Mouse (Mus musculus): ENCODE data around the gene Ube2i. TPM values are rescaled to one million over a fixed set of nuclear protein-coding genes. Genes with fewer than 3 reads are reported as not detected.

The Ube2i gene
- polyA plus RNA-seq (2012; rRNA removed) = 226 and 232 TPM in 2 replicates

- H3K27me3 ChIP-seq (ENCODE audit: control insufficient read depth, insufficient read depth, low read length) = no peaks in the 10 kb centered on the region
- peak within 1 kb of the TSS; percentile 96 for H3K4me3 ChIP-seq (ENCODE audit: control insufficient read depth, low read depth, low read length)
- H3K4me1 ChIP-seq (ENCODE audit: control insufficient read depth, insufficient read depth, low read length) = peaks cover 7% of the 10 kb centered on the region
- H3K27ac ChIP-seq (ENCODE audit: control insufficient read depth, insufficient read depth, low read depth, low read length) = peak within 1 kb of the TSS; percentile 95
- H3K36me3 ChIP-seq (ENCODE audit: control insufficient read depth, insufficient read depth, low read length) = no peaks in the 10 kb centered on the region
- no peak for TF ChIP-seq CTCF (IDR thresholded peaks at IDR 0.05; ENCODE audit: control insufficient read depth, insufficient read depth, insufficient replicate concordance, low read depth, low read length)
- no peak for TF ChIP-seq POLR2A (IDR thresholded peaks at IDR 0.05; ENCODE audit: control insufficient read depth, low read depth, low read length)
Measured at GRCm38 (mm10) chr17:25274571-25275346, at the start of gene Ube2i. TSS of gene Ube2i (minus strand) at chr17:25274622.

- H3K4me1 ChIP-seq (ENCODE audit: control insufficient read depth, insufficient read depth, low read length) = no peaks in the 10 kb centered on the region
- H3K4me3 ChIP-seq (ENCODE audit: control insufficient read depth, low read depth, low read length) = no peak overlapping the region
- no peaks in the 10 kb centered on the region for H3K36me3 ChIP-seq (ENCODE audit: control insufficient read depth, insufficient read depth, low read length)
- no peak for TF ChIP-seq POLR2A (IDR thresholded peaks at IDR 0.05; ENCODE audit: control insufficient read depth, low read depth, low read length)
- no peak for TF ChIP-seq CTCF (IDR thresholded peaks at IDR 0.05; ENCODE audit: control insufficient read depth, insufficient read depth, insufficient replicate concordance, low read depth, low read length)
- no peak overlapping the region for H3K27ac ChIP-seq (ENCODE audit: control insufficient read depth, insufficient read depth, low read depth, low read length)
- no peaks in the 10 kb centered on the region for H3K27me3 ChIP-seq (ENCODE audit: control insufficient read depth, insufficient read depth, low read length)
Measured at GRCm38 (mm10) chr17:25322930-25323329, 48.5 kb upstream of the Ube2i start.

- no peaks in the 10 kb centered on the region for H3K36me3 ChIP-seq (ENCODE audit: control insufficient read depth, insufficient read depth, low read length)
- H3K27ac ChIP-seq (ENCODE audit: control insufficient read depth, insufficient read depth, low read depth, low read length) = no peak overlapping the region
- TF ChIP-seq POLR2A (IDR thresholded peaks at IDR 0.05; ENCODE audit: control insufficient read depth, low read depth, low read length) (no peak), CTCF (IDR thresholded peaks at IDR 0.05; ENCODE audit: control insufficient read depth, insufficient read depth, insufficient replicate concordance, low read depth, low read length) (no peak)
- H3K27me3 ChIP-seq (ENCODE audit: control insufficient read depth, insufficient read depth, low read length) = no peaks in the 10 kb centered on the region
- no peak overlapping the region for H3K4me3 ChIP-seq (ENCODE audit: control insufficient read depth, low read depth, low read length)
- H3K4me1 ChIP-seq (ENCODE audit: control insufficient read depth, insufficient read depth, low read length) = no peaks in the 10 kb centered on the region
Measured at GRCm38 (mm10) chr17:25320819-25321218, 46.4 kb upstream of the Ube2i start.

GRCm38 (mm10) chr17:25318354-25318753, 43.9 kb upstream of the Ube2i start, which contains the start of gene Prss29:
TSS of gene Prss29 (plus strand) at chr17:25318654.
- Histone ChIP-seq H3K4me3 (ENCODE audit: control insufficient read depth, low read depth, low read length) (no peak within 1 kb of the TSS), H3K27me3 (ENCODE audit: control insufficient read depth, insufficient read depth, low read length) (no peaks in the 10 kb centered on the region), H3K36me3 (ENCODE audit: control insufficient read depth, insufficient read depth, low read length) (no peaks in the 10 kb centered on the region), H3K4me1 (ENCODE audit: control insufficient read depth, insufficient read depth, low read length) (no peaks in the 10 kb centered on the region), H3K27ac (ENCODE audit: control insufficient read depth, insufficient read depth, low read depth, low read length) (no peak within 1 kb of the TSS)
- TF ChIP-seq POLR2A (IDR thresholded peaks at IDR 0.05; ENCODE audit: control insufficient read depth, low read depth, low read length) (no peak), CTCF (IDR thresholded peaks at IDR 0.05; ENCODE audit: control insufficient read depth, insufficient read depth, insufficient replicate concordance, low read depth, low read length) (no peak)

DNA sequence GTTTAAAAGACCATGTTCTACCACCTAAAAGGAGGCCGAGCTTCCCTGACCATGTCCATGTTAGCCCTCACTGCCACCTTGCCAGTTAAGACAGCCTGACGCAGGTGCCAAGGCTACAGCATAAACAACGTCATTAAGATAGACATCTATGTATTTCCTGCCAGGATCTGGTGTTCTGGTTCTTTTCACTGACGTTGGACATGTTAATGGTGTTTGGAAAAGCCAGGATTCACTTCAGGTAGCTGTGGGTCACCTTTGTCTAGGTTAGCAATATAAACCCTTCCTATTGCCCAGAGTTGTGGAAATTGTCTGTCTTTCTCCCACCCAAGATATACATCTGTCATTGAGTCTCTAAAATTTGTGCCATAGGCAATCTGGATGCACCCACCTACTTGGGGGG, 33.9 kb upstream of the Ube2i start, which contains the start of gene Prss28:
Gene Prss28, plus strand, starts transcription at position 301 of the 400 bp plus-strand sequence.
- Histone ChIP-seq H3K27ac (ENCODE audit: control insufficient read depth, insufficient read depth, low read depth, low read length) (no peak within 1 kb of the TSS), H3K27me3 (ENCODE audit: control insufficient read depth, insufficient read depth, low read length) (no peaks in the 10 kb centered on the region), H3K4me3 (ENCODE audit: control insufficient read depth, low read depth, low read length) (no peak within 1 kb of the TSS), H3K36me3 (ENCODE audit: control insufficient read depth, insufficient read depth, low read length) (no peaks in the 10 kb centered on the region), H3K4me1 (ENCODE audit: control insufficient read depth, insufficient read depth, low read length) (no peaks in the 10 kb centered on the region)
- TF ChIP-seq CTCF (IDR thresholded peaks at IDR 0.05; ENCODE audit: control insufficient read depth, insufficient read depth, insufficient replicate concordance, low read depth, low read length) = no peak
- no peak for TF ChIP-seq POLR2A (IDR thresholded peaks at IDR 0.05; ENCODE audit: control insufficient read depth, low read depth, low read length)

DNA sequence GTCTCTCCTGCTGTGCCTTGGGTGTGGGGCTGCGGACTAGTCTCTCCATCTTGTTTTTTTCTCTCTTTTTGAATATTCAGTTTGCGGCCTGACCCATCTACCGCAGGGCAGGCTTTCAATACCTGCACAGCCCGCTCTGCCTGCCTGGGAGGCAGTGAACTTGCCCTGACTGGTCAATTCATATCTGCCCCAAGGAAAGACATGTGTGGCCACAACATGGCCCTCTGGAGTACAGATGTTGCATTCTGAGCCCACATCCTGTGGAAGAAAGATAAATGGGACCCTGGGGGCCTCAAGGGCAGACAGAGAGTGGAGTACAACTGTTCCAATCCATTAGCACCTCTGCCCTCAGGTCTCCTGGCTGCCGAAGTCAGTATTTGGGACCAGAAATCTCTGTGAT, 23.7 kb upstream of the Ube2i start, which contains the start of gene Prss34:
Gene Prss34, plus strand, starts transcription at position 301 of the 400 bp plus-strand sequence.
- no peak for TF ChIP-seq CTCF (IDR thresholded peaks at IDR 0.05; ENCODE audit: control insufficient read depth, insufficient read depth, insufficient replicate concordance, low read depth, low read length)
- no peak for TF ChIP-seq POLR2A (IDR thresholded peaks at IDR 0.05; ENCODE audit: control insufficient read depth, low read depth, low read length)
- Histone ChIP-seq H3K4me3 (ENCODE audit: control insufficient read depth, low read depth, low read length) (no peak within 1 kb of the TSS), H3K27ac (ENCODE audit: control insufficient read depth, insufficient read depth, low read depth, low read length) (no peak within 1 kb of the TSS), H3K36me3 (ENCODE audit: control insufficient read depth, insufficient read depth, low read length) (no peaks in the 10 kb centered on the region), H3K4me1 (ENCODE audit: control insufficient read depth, insufficient read depth, low read length) (no peaks in the 10 kb centered on the region), H3K27me3 (ENCODE audit: control insufficient read depth, insufficient read depth, low read length) (no peaks in the 10 kb centered on the region)

DNA sequence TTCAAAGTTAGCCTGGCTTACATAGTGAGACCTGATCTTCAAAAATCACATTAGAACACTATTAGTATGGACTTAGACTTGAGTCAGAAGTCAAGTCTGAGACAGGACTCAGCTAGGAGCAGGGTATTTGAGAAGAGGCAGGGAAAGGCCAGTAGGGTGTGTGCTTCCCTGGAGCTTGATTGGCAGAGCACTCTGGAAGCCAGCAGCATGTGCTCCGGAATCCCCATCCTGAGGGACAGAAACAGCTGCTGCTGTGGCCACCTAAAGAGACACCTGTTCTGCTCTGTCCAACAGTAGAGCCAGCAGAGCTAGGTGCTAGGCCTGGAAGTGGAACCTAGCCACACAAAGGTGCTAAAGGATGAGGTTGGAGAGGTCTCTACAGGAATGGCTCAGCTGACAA, 19.7 kb upstream of the Ube2i start:
- no peak for TF ChIP-seq CTCF (IDR thresholded peaks at IDR 0.05; ENCODE audit: control insufficient read depth, insufficient read depth, insufficient replicate concordance, low read depth, low read length)
- TF ChIP-seq POLR2A (IDR thresholded peaks at IDR 0.05; ENCODE audit: control insufficient read depth, low read depth, low read length) = no peak
- no peaks in the 10 kb centered on the region for H3K36me3 ChIP-seq (ENCODE audit: control insufficient read depth, insufficient read depth, low read length)

More for the DNA sequence above, 19.7 kb upstream of the Ube2i start:
- no peak overlapping the region for H3K27ac ChIP-seq (ENCODE audit: control insufficient read depth, insufficient read depth, low read depth, low read length)
- H3K4me3 ChIP-seq (ENCODE audit: control insufficient read depth, low read depth, low read length) = no peak overlapping the region
- H3K27me3 ChIP-seq (ENCODE audit: control insufficient read depth, insufficient read depth, low read length) = no peaks in the 10 kb centered on the region
- H3K4me1 ChIP-seq (ENCODE audit: control insufficient read depth, insufficient read depth, low read length) = no peaks in the 10 kb centered on the region

Data from testis, adult 2 months (tissue).